Mouse (Mus musculus) retina, postnatal 1 day (tissue): ENCODE results near the gene Pou4f1.

ENCODE experiments used
- DNase-seq: peaks from one replicate; pipeline ENCODE4 v3.0.0-alpha.2; 2012

Pou4f1 gene

GRCm38 (mm10) chr14:104453824-104454223, 14.0 kb downstream of the Pou4f1 start:
- peak; percentile 80 for DNase-seq

DNA sequence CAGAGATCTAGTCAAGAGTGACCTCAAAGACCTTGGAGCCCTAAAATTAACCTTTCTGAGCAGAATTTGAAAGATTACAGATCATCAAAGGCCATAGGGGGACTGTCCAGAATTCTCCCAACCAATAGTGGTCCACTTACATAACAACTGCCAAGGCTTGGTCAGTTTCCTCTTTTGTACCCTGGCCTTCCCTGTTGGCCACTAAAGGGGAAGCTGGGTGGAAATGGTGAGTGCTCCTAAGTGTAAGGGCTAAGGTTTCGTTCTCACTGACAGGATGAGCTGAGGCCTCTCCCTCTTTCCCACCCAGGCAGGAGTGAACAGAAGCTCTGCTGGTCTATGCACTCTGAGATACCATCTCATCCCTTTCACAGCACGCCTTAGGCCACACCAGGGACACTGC, 33.5 kb downstream of the Pou4f1 start:
- no peak for DNase-seq

GRCm38 (mm10) chr14:104430819-104431218, 37.0 kb downstream of the Pou4f1 start:
- no peak for DNase-seq

GRCm38 (mm10) chr14:104423688-104424470, 43.9 kb downstream of the Pou4f1 start:
- DNase-seq, result no peak
